Comparison of ENCODE assay signal across 18 mouse cellular contexts in the genomic region with DNA sequence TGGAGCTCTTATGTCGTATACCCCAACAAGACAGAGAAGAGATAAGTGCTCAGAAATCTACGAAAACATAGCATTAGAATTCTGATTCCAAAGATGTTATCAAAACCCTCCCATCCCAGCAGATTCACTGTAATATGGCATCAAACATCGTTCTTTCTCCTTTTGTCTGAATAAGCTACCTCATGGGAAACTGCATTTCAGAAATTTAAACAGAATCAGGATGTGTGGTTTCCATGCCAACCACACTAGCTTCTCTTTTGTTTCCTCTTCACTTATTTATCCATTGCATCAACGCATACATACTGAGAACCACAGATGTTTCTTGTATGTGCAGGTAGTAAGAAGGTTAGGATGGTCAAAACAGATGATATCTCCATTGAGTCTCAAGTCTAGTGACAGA.
"Had no signal": no experiment of that assay in that cellular context is flagged by ENCODE, and none has a peak within 500 bp of the region (broad histone marks: within the 10 kb centered on the region; RNA-seq: fewer than 3 reads in every experiment).

No protein-coding gene starts in this region.

- H3K27ac ChIP-seq: kidney, postnatal 0 days; layer of hippocampus, adult 2 months; limb, embryonic 10.5 days; limb, embryonic 13.5 days; liver, embryonic 12.5 days; liver, embryonic 15.5 days; lung, embryonic 15.5 days; midbrain, embryonic 12.5 days had no signal

- H3K4me1 ChIP-seq: limb, embryonic 10.5 days; limb, embryonic 13.5 days; liver, embryonic 12.5 days; liver, embryonic 15.5 days; lung, embryonic 15.5 days; megakaryocyte, embryonic 14.5 days; midbrain, embryonic 12.5 days had no signal

- H3K4me3 ChIP-seq: layer of hippocampus, adult 2 months; limb, embryonic 10.5 days; limb, embryonic 13.5 days; liver, embryonic 12.5 days; liver, embryonic 15.5 days; lung, embryonic 15.5 days; megakaryocyte, embryonic 14.5 days; midbrain, embryonic 12.5 days had no signal

- H3K4me2 ChIP-seq: limb, embryonic 13.5 days; liver, embryonic 12.5 days; liver, embryonic 15.5 days; lung, embryonic 15.5 days; midbrain, embryonic 12.5 days had no signal

- H3K36me3 ChIP-seq: limb, embryonic 10.5 days; limb, embryonic 13.5 days; liver, embryonic 12.5 days; liver, embryonic 15.5 days; lung, embryonic 15.5 days; midbrain, embryonic 12.5 days had no signal

- DNase-seq: kidney, adult 2 months; kidney, postnatal 25 days; layer of hippocampus, adult 9-11 months; liver; lung, adult 18-20 months; lung, postnatal 10 days; lung, postnatal 36 days; thymus, adult 18-20 months; thymus, postnatal 36 days had no signal

- H3K27me3 ChIP-seq: limb, embryonic 13.5 days; liver, embryonic 12.5 days; liver, embryonic 15.5 days; lung, embryonic 15.5 days; megakaryocyte, embryonic 14.5 days; midbrain, embryonic 12.5 days had no signal

- H3K9ac ChIP-seq: limb, embryonic 13.5 days; liver, embryonic 12.5 days; liver, embryonic 15.5 days; lung, embryonic 15.5 days; midbrain, embryonic 12.5 days had no signal

- ATAC-seq: liver, embryonic 12.5 days had no signal

- H3K9me3 ChIP-seq: limb, embryonic 10.5 days; limb, embryonic 13.5 days; liver, embryonic 12.5 days; liver, embryonic 15.5 days; lung, embryonic 15.5 days; midbrain, embryonic 12.5 days had no signal
